Mouse (Mus musculus) MEL (cell line): ENCODE measurements around the gene 2310022A10Rik.

ENCODE experiments used
- CHD1 ChIP-seq: IDR thresholded peaks from 2 replicates; pipeline ENCODE4 v1.6.1; 2012; ENCODE audit warnings: low read depth, mild to moderate bottlenecking, inconsistent platforms, low read length, improper control_type of control experiment
- CTCF ChIP-seq, 3 experiments: IDR thresholded peaks in 2 of 3; conservative IDR thresholded peaks in 1 of 3; 2 replicates each; pipeline ENCODE4 v1.5.1; 2011 to 2012; ENCODE audit warnings: low read length in 3 of 3, low read depth in 2 of 3, mild to moderate bottlenecking in 2 of 3, improper control_type of control experiment in 1 of 3, inconsistent platforms in 1 of 3, mixed read lengths in 1 of 3, moderate library complexity in 1 of 3; ENCODE audit not compliant: control insufficient read depth in 1 of 3, insufficient read depth in 1 of 3, poor library complexity in 1 of 3, severe bottlenecking in 1 of 3
- EP300 ChIP-seq, 2 experiments: IDR thresholded peaks; 2 replicates each; pipeline ENCODE4 v1.6.1; 2011; ENCODE audit warnings: improper control_type of control experiment in 2 of 2, low read length in 2 of 2, low read depth in 1 of 2, mild to moderate bottlenecking in 1 of 2
- MAFK ChIP-seq: IDR thresholded peaks from 2 replicates; pipeline ENCODE4 v1.6.1; 2011; ENCODE audit warnings: low read depth, mild to moderate bottlenecking, low read length, improper control_type of control experiment, borderline replicate concordance
- MAX ChIP-seq: IDR thresholded peaks from 2 replicates; pipeline ENCODE4 v1.6.1; 2011; ENCODE audit warnings: low read length, improper control_type of control experiment
- MYC ChIP-seq: IDR thresholded peaks from 2 replicates; pipeline ENCODE4 v1.6.1; 2011; ENCODE audit warnings: low read depth, mild to moderate bottlenecking, low read length, improper control_type of control experiment, moderate library complexity
- NELFE ChIP-seq: IDR thresholded peaks from 2 replicates; pipeline ENCODE4 v1.6.1; 2011; ENCODE audit warnings: low read depth, low read length, improper control_type of control experiment
- POLR2A ChIP-seq, 2 experiments: IDR thresholded peaks; 2 replicates each; pipeline ENCODE4 v1.6.1; 2011 to 2012; ENCODE audit warnings: low read length in 2 of 2, mild to moderate bottlenecking in 2 of 2, control low read depth in 1 of 2, improper control_type of control experiment in 1 of 2, low read depth in 1 of 2, moderate library complexity in 1 of 2; ENCODE audit not compliant: control insufficient read depth in 1 of 2, insufficient read depth in 1 of 2, poor library complexity in 1 of 2
- POLR2AphosphoS2 ChIP-seq: IDR thresholded peaks from 2 replicates; pipeline ENCODE4 v1.6.1; 2011; ENCODE audit warnings: low read length, improper control_type of control experiment
- RCOR1 ChIP-seq: IDR thresholded peaks from 2 replicates; pipeline ENCODE4 v1.6.1; 2012; ENCODE audit warnings: low read depth, mild to moderate bottlenecking, inconsistent platforms, low read length, improper control_type of control experiment
- TBP ChIP-seq: IDR thresholded peaks from 2 replicates; pipeline ENCODE4 v1.8.0; 2011; ENCODE audit warnings: low read depth, low read length, improper control_type of control experiment
- ZMIZ1 ChIP-seq: IDR thresholded peaks from 2 replicates; pipeline ENCODE4 v1.6.1; 2012; ENCODE audit warnings: low read depth, mild to moderate bottlenecking, inconsistent platforms, low read length, improper control_type of control experiment, moderate library complexity

GRCm38 (mm10) chr7:27598053-27598452 lies 45.0 kb downstream of the 2310022A10Rik start:
- TF ChIP-seq ZMIZ1, result no peak
- no peak for TF ChIP-seq CTCF (IDR thresholded peaks at IDR 0.05 in 2 of 3, conservative IDR thresholded peaks at IDR 0.05 in 1 of 3; ENCODE audit: control insufficient read depth in 1 of 3, insufficient read depth in 1 of 3, low read depth in 2 of 3, low read length in 3 of 3, poor library complexity in 1 of 3, severe bottlenecking in 1 of 3)
- no peak for TF ChIP-seq POLR2A (IDR thresholded peaks at IDR 0.05; ENCODE audit: control insufficient read depth in 1 of 2, insufficient read depth in 1 of 2, low read depth in 1 of 2, low read length in 2 of 2, poor library complexity in 1 of 2)
- TF ChIP-seq MAFK, result no peak
- TF ChIP-seq MAX, result no peak
- TF ChIP-seq NELFE, result no peak
- no peak for TF ChIP-seq RCOR1
- no peak for TF ChIP-seq POLR2AphosphoS2
- TF ChIP-seq CHD1, result no peak
- no peak for TF ChIP-seq EP300 (IDR thresholded peaks at IDR 0.05; ENCODE audit: low read depth in 1 of 2, low read length in 2 of 2)
- TF ChIP-seq TBP, result no peak
- no peak for TF ChIP-seq MYC
